Mouse (Mus musculus): ENCODE measurements around the gene Fkbp4. TPM values are rescaled to one million over a fixed set of nuclear protein-coding genes. Genes with fewer than 3 reads are reported as not detected.
A peak's percentile ranks its signal among the peaks of the same experiment; 100 is the strongest.

The Fkbp4 gene
- polyA plus RNA-seq, 1 experiment from 2014 or later, result 339 TPM

DNA sequence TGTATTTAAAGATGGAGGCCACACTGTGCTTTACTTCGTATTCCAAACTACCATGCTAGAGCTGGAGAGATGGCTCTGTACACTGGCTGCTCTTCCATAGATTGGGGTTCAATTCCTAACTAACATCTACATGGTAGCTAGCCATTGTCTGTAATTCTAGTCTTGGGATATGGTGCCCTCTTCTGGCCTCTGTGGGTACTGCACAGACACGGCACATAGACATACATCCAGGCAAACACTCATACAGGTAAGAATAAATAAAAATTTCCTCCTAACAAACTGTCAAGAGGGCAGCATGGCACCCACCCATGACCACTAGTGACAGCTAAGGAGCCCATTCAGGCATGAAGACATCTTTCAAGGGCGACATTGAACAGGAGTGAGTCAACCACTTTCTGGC is 27.4 kb downstream of the Fkbp4 start:
- H3K9ac ChIP-seq, result no peak overlapping the region
- no peaks in the 10 kb centered on the region for H3K9me3 ChIP-seq
- ATAC-seq (ENCODE audit: low read depth), result peak; percentile 29; the same call in 1 of the 2 replicates
- H3K36me3 ChIP-seq, result peaks cover 84% of the 10 kb centered on the region
- H3K4me1 ChIP-seq (replicated peaks), result no peaks in the 10 kb centered on the region
- 21% methylated on average over 3 of the region's 3 CpGs for WGBS
- H3K4me2 ChIP-seq, result no peak overlapping the region
- no peak overlapping the region for H3K27ac ChIP-seq (replicated peaks)
- H3K27me3 ChIP-seq, result no peaks in the 10 kb centered on the region
- no peak overlapping the region for H3K4me3 ChIP-seq

DNA sequence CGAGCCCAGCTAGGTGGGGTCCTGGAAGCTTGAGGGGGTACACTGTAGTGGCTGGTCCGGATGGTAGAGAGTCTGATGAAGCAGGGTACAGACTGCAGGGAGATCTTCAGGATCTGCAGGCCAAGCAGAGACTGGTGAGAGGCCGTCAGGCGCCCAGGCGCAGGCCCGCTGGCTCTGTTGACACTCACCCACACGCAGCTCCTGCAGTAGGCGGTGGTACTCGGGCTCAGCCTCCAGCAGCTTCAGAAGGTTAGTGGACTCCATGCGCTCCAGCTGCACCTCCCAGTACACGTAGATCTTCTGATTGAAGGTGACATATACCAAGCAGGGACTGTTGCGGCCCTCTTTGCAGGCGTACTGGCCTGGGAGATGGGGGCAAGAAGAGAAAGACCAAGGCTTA is 28.2 kb downstream of the Fkbp4 start:
- Histone ChIP-seq H3K4me3 (no peak overlapping the region), H3K9ac (no peak overlapping the region), H3K4me2 (no peak overlapping the region), H3K27me3 (no peaks in the 10 kb centered on the region), H3K4me1 (replicated peaks) (no peaks in the 10 kb centered on the region), H3K9me3 (no peaks in the 10 kb centered on the region), H3K27ac (replicated peaks) (no peak overlapping the region), H3K36me3 (peaks cover 84% of the 10 kb centered on the region)
- 96% methylated on average over 13 of the region's 13 CpGs for WGBS
- ATAC-seq (ENCODE audit: low read depth), result no peak

DNA sequence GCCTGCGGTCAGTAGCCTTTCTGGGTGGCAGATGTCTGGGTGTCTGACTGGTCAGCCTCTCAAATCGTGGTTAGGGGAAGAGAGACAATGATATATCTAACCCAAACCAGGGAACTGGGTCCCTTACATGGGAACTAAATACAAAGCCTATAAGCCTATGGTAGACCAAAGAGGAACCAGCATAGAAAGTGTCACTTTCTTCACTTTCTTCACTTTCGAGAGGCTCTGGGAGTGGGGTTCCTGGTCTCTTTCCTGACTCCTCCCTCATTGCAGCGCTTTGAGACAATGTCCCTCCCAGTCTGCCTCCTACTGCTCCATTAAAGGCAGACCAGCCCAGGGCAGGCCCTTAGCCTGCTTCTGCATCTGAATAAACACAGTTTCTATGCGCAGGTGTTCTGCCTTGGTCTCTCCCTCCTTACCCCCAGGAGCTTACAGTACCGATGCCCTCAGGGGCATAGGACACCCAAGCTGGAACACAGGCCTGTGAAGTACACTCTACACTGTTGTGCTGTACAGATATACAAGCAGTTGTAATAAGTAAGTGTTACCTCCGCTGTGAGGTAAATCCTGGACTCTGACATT is 29.8 kb downstream of the Fkbp4 start:
- Histone ChIP-seq H3K4me1 (replicated peaks) (no peaks in the 10 kb centered on the region), H3K9me3 (no peaks in the 10 kb centered on the region), H3K36me3 (peaks cover 85% of the 10 kb centered on the region), H3K4me2 (no peak overlapping the region), H3K9ac (no peak overlapping the region), H3K27ac (replicated peaks) (no peak overlapping the region), H3K4me3 (no peak overlapping the region), H3K27me3 (no peaks in the 10 kb centered on the region)
- 88% methylated on average over 7 of the region's 7 CpGs for WGBS
- ATAC-seq (ENCODE audit: low read depth), result no peak

GRCm38 (mm10) chr6:128404708-128405107 is 33.8 kb downstream of the Fkbp4 start:
- WGBS, result 69% methylated on average over 5 of the region's 5 CpGs
- no peaks in the 10 kb centered on the region for H3K9me3 ChIP-seq

GRCm38 (mm10) chr6:128399421-128400185 is 38.9 kb downstream of the Fkbp4 start:
- H3K27ac ChIP-seq (replicated peaks), result peak overlapping the region; percentile 77
- peak overlapping the region; percentile 49 for H3K4me2 ChIP-seq
- ATAC-seq (ENCODE audit: low read depth), result peak; percentile 86
- H3K4me3 ChIP-seq, result peak overlapping the region; percentile 26
- 25% methylated on average over 14 of the region's 21 CpGs for WGBS
- no peaks in the 10 kb centered on the region for H3K9me3 ChIP-seq
- H3K36me3 ChIP-seq, result 0 out of 2 replicates have a peak, but pooled peaks cover 2% of the 10 kb centered on the region
- no peaks in the 10 kb centered on the region for H3K27me3 ChIP-seq
- peaks cover 25% of the 10 kb centered on the region for H3K4me1 ChIP-seq (replicated peaks)
- peak overlapping the region; percentile 41 for H3K9ac ChIP-seq

More at GRCm38 (mm10) chr6:128404708-128405107, 33.8 kb downstream of the Fkbp4 start:
- no peak overlapping the region for H3K4me2 ChIP-seq
- H3K9ac ChIP-seq, result no peak overlapping the region
- peaks cover 18% of the 10 kb centered on the region for H3K4me1 ChIP-seq (replicated peaks)
- H3K4me3 ChIP-seq, result no peak overlapping the region
- no peaks in the 10 kb centered on the region for H3K27me3 ChIP-seq
- peaks cover 49% of the 10 kb centered on the region for H3K36me3 ChIP-seq
- ATAC-seq (ENCODE audit: low read depth), result no peak
- H3K27ac ChIP-seq (replicated peaks), result no peak overlapping the region

- Histone ChIP-seq H3K4me2 (peak within 1 kb of the TSS; percentile 49), H3K4me1 (replicated peaks) (peaks cover 25% of the 10 kb centered on the region), H3K27ac (replicated peaks) (peak within 1 kb of the TSS; percentile 77), H3K36me3 (no peaks in the 10 kb centered on the region), H3K27me3 (no peaks in the 10 kb centered on the region), H3K9me3 (no peaks in the 10 kb centered on the region), H3K4me3 (peak within 1 kb of the TSS; percentile 26), H3K9ac (peak within 1 kb of the TSS; percentile 41)
- 75% methylated on average over 3 of the region's 3 CpGs for WGBS
- ATAC-seq (ENCODE audit: low read depth), result no peak; the same call in 1 of the 2 replicates
These were observed 39.5 kb downstream of the Fkbp4 start, which contains the start of gene Nrip2 for GRCm38 (mm10) chr6:128398996-128399395. Gene Nrip2, plus strand, starts transcription at chr6:128399296.

DNA sequence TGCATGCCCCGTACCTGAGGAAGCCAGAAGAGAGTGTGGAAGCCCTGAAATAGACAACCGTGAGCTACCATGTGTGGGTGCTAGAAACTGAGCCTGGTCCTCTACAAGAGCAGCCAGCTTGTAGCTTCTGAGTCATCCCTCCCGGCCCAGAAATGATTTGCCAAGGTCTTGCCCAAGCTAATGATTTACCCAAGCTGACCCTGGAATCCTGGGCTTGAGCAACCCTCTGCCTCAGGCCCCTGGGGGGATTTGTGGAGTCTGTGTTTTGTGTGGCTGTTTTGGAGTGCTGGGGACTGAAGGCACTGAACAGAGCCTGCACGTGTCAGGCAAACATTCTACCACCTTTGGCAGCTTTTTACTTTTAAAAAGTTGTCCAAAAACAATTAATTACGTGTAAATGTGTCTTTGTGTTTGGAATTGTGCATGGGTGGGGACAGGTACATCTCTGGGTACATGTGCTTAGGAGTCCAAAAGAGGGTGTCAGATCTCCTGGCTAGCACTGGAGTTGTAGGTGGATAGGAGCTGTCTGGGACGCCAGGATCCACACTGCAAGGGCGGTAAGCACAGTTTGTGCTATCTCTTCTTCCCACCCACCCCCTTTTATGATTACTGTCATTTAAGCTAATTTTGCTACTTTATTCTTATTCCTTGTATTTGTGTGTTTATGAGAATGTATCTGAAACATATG is 40.8 kb downstream of the Fkbp4 start:
- ATAC-seq (ENCODE audit: low read depth), result no peak
- H3K27ac ChIP-seq (replicated peaks), result no peak overlapping the region
- H3K9me3 ChIP-seq, result no peaks in the 10 kb centered on the region
- H3K36me3 ChIP-seq, result no peaks in the 10 kb centered on the region
- H3K4me3 ChIP-seq, result no peak overlapping the region
- no peak overlapping the region for H3K4me2 ChIP-seq
- H3K27me3 ChIP-seq, result no peaks in the 10 kb centered on the region
- H3K4me1 ChIP-seq (replicated peaks), result peaks cover 25% of the 10 kb centered on the region
- WGBS, result 80% methylated on average over 7 of the region's 7 CpGs
- no peak overlapping the region for H3K9ac ChIP-seq

GRCm38 (mm10) chr6:128390683-128391082 is 47.8 kb downstream of the Fkbp4 start:
- H3K27ac ChIP-seq (replicated peaks), result no peak overlapping the region
- H3K4me1 ChIP-seq (replicated peaks), result no peaks in the 10 kb centered on the region
- H3K36me3 ChIP-seq, result no peaks in the 10 kb centered on the region
- H3K9ac ChIP-seq, result no peak overlapping the region
- no peaks in the 10 kb centered on the region for H3K9me3 ChIP-seq
- no peaks in the 10 kb centered on the region for H3K27me3 ChIP-seq
- no peak for ATAC-seq (ENCODE audit: low read depth)
- no peak overlapping the region for H3K4me2 ChIP-seq
- 56% methylated on average over 1 of the region's 1 CpGs for WGBS
- H3K4me3 ChIP-seq, result no peak overlapping the region

DNA sequence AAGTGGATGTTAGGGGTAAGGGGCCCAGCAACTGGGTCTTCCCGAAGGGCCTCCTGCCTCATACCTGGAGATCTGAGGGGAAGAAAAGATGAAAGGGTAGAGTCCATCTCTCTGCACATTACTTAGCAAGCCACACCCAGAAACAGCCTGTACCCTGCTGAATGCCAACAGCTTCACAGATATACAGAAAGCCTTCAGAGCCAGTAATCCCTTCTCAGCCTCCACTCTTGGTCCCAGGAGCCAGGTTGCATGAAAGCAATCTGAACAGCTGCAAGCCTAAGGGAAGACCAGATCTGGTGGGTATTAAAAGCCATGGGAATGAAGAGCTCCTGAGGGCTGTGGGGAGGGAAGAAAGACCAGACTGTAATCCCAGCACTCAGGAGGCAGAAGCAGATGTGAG is 49.3 kb downstream of the Fkbp4 start:
- no peak overlapping the region for H3K27ac ChIP-seq (replicated peaks)
- WGBS, result 91% methylated on average over 1 of the region's 1 CpGs
- H3K36me3 ChIP-seq, result no peaks in the 10 kb centered on the region
- no peak for ATAC-seq (ENCODE audit: low read depth)
- H3K4me1 ChIP-seq (replicated peaks), result no peaks in the 10 kb centered on the region
- H3K9me3 ChIP-seq, result no peaks in the 10 kb centered on the region
- no peak overlapping the region for H3K4me3 ChIP-seq
- H3K4me2 ChIP-seq, result no peak overlapping the region
- H3K9ac ChIP-seq, result no peak overlapping the region
- no peaks in the 10 kb centered on the region for H3K27me3 ChIP-seq

- 79% methylated on average over 1 of the region's 1 CpGs for WGBS
- no peak overlapping the region for H3K4me2 ChIP-seq
- H3K27me3 ChIP-seq, result no peaks in the 10 kb centered on the region
- H3K4me1 ChIP-seq (replicated peaks), result no peaks in the 10 kb centered on the region
- ATAC-seq (ENCODE audit: low read depth), result no peak
- H3K27ac ChIP-seq (replicated peaks), result no peak overlapping the region
- no peak overlapping the region for H3K4me3 ChIP-seq
- no peaks in the 10 kb centered on the region for H3K36me3 ChIP-seq
- H3K9ac ChIP-seq, result no peak overlapping the region
- H3K9me3 ChIP-seq, result no peaks in the 10 kb centered on the region
These were observed 53.5 kb downstream of the Fkbp4 start for GRCm38 (mm10) chr6:128385026-128385425.

- H3K4me3 ChIP-seq, result no peak overlapping the region
- no peak overlapping the region for H3K27ac ChIP-seq (replicated peaks)
- no peaks in the 10 kb centered on the region for H3K27me3 ChIP-seq
- no peak overlapping the region for H3K9ac ChIP-seq
- H3K4me1 ChIP-seq (replicated peaks), result no peaks in the 10 kb centered on the region
- no peak for ATAC-seq (ENCODE audit: low read depth)
- no peaks in the 10 kb centered on the region for H3K36me3 ChIP-seq
- H3K9me3 ChIP-seq, result no peaks in the 10 kb centered on the region
- whole genome bisulfite sequencing, result 78% methylated on average over 7 of the region's 7 CpGs
- no peak overlapping the region for H3K4me2 ChIP-seq
These were observed 54.7 kb downstream of the Fkbp4 start for GRCm38 (mm10) chr6:128383752-128384151.

- Histone ChIP-seq H3K27ac (replicated peaks) (no peak overlapping the region), H3K4me1 (replicated peaks) (no peaks in the 10 kb centered on the region), H3K4me3 (no peak overlapping the region), H3K36me3 (no peaks in the 10 kb centered on the region), H3K27me3 (no peaks in the 10 kb centered on the region), H3K9ac (no peak overlapping the region), H3K9me3 (no peaks in the 10 kb centered on the region), H3K4me2 (no peak overlapping the region)
- no peak for ATAC-seq (ENCODE audit: low read depth)
- 70% methylated on average over 3 of the region's 3 CpGs for WGBS
These were observed 57.2 kb downstream of the Fkbp4 start for GRCm38 (mm10) chr6:128381254-128381653.

Measured in neural tube, embryonic 13.5 days (tissue).